Comparison of ENCODE assay signal across 15 mouse cellular contexts in genomic region chr2:91287563-91287962, GRCm38 (mm10).
"Had no signal": no experiment of that assay in that cellular context is flagged by ENCODE, and none has a peak within 500 bp of the region (broad histone marks: within the 10 kb centered on the region; RNA-seq: fewer than 3 reads in every experiment).

No protein-coding gene starts in this region.

- H3K9ac ChIP-seq: limb, embryonic 12.5 days; neural tube, embryonic 15.5 days had no signal

- H3K27ac ChIP-seq: limb, embryonic 12.5 days; midbrain, embryonic 10.5 days; neural tube, embryonic 15.5 days had no signal

- H3K4me1 ChIP-seq: midbrain, embryonic 10.5 days had no signal

- ATAC-seq: hindbrain, embryonic 16.5 days; inflammation-experienced regulatory T-cells, adult 6 months had no signal

- H3K4me2 ChIP-seq: limb, embryonic 12.5 days; neural tube, embryonic 15.5 days had no signal

- H3K27me3 ChIP-seq: limb, embryonic 12.5 days; neural tube, embryonic 15.5 days had no signal

- H3K9me3 ChIP-seq: limb, embryonic 12.5 days; midbrain, embryonic 10.5 days; neural tube, embryonic 15.5 days had no signal

- DNase-seq: kidney, adult 2 months; kidney, postnatal 25 days; layer of hippocampus, adult 9-11 months; lung, postnatal 36 days; midbrain, embryonic 14.5 days; right cerebral cortex, adult 18-20 months; right cerebral cortex, postnatal 25 days; thymus, adult 18-20 months; thymus, postnatal 25 days had no signal

- H3K4me3 ChIP-seq: limb, embryonic 12.5 days; midbrain, embryonic 10.5 days; myocyte; neural tube, embryonic 15.5 days had no signal
